Mouse (Mus musculus): Measurements from ENCODE around the gene Macrod1.

The Macrod1 gene

DNA sequence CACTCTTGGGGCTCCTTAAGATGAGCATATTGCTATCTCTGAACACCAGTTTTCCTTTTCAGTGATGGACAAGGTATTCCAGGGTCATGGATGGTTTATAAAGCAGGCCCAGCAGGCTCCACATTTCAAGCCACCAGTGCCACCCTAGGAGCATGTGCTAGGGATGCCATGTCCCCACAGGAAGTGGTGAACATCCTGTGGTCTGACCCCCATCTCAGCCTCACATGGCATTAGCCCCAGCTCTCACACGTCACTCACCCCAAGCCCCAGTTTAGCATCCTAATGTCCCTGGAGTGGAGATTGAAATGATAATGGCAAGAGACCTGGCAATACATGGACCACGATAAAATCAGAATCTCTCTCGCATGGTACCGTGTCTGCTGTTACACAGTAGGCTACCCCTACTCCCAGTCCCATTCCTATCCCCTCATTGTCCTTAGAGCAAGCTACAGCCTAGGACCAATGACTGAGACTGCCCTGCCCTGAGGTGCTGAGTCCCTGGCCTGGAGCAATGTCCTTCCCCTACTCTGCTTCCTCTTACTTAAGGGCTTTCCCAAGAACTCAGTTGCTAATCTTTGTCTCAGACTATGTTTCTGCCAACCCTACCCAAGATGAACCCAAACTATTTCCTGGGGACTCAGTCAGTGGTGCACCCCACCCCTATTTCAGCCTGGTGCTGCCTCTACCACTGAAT lies 59.6 kb downstream of the Macrod1 start:
- no peak for DNase-seq

DNA sequence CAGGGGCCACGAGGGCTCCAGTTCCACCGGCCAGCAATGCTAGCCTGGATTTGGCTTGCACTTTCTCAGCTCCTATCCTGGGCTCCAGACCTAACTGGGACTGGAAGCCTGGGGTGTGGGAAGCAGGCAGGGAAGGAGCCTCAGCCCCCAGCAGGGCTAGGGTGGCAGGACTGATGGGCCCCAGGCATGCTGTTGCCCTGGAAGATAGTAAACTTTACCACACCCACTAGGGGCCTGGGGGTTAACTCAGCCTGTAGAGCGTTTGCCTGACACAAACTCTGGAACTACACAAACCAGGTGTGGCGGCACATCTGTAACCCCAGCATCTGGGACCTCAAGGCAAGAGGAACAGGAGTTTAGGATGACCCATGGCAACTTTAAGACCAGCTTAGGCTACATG lies 60.5 kb downstream of the Macrod1 start:
- no peak for DNase-seq

DNA sequence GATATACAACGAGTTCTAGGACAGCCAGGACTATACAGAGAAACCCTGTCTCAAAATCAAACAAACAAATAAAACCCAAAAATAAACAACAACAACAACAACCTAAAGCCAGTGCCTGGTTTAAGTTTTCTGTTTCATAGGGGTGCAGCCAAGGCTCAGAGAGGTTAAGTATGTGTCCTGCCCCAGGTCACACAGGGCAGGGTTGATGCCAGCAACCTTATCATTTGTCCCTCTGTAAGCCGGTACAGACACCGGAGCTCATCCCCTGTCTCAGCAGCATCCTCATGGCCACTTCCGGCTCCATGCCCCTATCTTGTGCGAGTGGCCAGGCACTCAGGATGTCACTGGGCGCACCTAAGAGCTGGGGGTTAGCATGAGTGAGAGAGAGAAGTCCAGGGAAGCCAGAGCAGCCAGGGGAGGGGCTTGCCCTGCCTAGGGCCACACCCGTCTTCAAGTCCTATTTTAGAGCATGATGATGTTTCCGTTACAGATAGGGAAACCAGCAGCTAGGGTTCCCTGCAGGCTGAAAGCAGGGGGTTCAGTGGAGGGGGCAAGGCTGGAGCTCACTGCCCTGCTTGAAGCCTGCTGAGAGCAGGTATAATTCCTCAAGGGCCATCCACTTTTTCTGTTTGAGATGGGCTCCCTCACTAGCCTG lies 61.2 kb downstream of the Macrod1 start:
- DNase-seq, result no peak

GRCm38 (mm10) chr19:7121252-7121651 lies 64.6 kb downstream of the Macrod1 start:
- peak; percentile 64 to 76 for DNase-seq

DNA sequence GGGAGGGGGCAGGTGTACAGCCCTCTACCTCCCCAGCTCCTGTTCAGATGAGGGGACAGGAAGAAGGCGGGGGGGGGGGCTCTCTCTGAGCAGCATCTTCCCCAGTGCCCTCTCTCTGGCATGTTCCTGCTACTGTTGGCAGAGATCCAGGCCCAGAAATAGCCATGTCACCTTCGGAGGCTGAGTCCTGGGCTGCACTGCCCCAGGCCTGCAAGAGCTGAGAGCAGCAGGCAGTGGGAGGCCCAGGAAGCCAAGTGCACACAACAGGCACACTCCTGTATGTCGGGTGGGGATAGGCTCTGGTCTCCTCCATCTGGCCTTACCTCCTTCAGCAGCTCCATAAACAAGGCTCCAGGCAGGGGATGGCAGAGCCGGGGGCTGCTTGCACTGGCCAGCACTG lies 65.7 kb downstream of the Macrod1 start:
- DNase-seq, result peak; percentile 59 to 74

DNA sequence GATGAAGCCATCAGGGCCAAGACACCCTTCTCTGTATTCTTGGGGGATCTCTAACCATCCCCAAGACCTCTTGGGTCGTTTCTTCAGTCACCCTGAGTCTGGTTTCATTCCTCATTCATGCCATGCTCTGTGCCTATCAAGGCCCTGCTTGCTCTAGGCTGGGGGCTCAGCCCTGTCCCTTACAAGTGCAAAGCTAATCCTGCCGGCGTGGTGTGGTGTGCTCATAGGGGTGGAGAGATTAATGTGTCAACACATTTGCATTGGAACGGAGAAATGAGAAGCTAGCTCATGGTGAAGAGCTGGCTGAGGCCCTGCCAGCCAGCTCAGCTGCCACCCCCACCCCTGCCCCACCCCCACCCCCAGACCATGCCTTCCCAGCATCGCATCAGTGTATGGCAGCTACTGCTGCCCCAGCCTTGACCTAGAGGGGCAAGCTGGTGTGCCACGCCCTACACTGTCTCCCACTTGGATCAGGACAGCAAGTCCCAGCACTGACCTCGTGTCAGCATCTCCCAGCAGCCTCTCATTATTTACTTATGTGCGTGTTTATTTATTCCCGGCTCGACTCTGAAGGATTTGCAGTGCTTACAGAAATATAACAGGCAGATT lies 66.2 kb downstream of the Macrod1 start:
- no peak for DNase-seq

- no peak for DNase-seq
Measured at GRCm38 (mm10) chr19:7125526-7126156, 69.0 kb downstream of the Macrod1 start.

- DNase-seq, result no peak
Measured at GRCm38 (mm10) chr19:7126209-7126608, 69.6 kb downstream of the Macrod1 start.

DNA sequence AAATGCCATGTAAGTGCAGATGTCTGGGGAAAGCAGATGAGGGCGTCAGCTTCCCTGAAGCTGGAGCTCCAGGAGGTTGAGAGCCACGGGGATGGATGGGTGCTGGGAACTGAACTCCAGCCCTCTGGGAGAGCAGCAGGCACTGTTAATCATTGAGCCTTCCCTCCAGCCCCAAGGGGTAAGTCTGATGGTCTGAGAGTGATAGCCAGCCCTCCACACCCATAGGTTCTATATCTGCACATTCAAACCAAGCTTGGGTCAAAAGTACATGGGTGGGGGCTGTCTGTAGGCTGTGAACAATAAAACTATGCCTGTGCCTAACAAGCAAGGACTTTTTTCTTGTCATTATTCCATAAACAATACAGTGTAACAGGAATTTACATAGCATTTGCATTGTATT lies 70.3 kb downstream of the Macrod1 start:
- DNase-seq, result no peak

GRCm38 (mm10) chr19:7128551-7129475 lies 72.2 kb downstream of the Macrod1 start:
- no peak for DNase-seq

- no peak for DNase-seq
Measured at GRCm38 (mm10) chr19:7130317-7130716, 73.7 kb downstream of the Macrod1 start.

GRCm38 (mm10) chr19:7133436-7133835 lies 76.8 kb downstream of the Macrod1 start:
- no peak for DNase-seq

- peak; percentile 53 to 86 for DNase-seq
Measured at GRCm38 (mm10) chr19:7134631-7135091, 78.1 kb downstream of the Macrod1 start.

GRCm38 (mm10) chr19:7135525-7135924 lies 78.9 kb downstream of the Macrod1 start:
- peak; percentile 88 to 94 for DNase-seq

- DNase-seq, result peak; percentile 75 to 93
Measured at GRCm38 (mm10) chr19:7136016-7136415, 79.4 kb downstream of the Macrod1 start.

DNA sequence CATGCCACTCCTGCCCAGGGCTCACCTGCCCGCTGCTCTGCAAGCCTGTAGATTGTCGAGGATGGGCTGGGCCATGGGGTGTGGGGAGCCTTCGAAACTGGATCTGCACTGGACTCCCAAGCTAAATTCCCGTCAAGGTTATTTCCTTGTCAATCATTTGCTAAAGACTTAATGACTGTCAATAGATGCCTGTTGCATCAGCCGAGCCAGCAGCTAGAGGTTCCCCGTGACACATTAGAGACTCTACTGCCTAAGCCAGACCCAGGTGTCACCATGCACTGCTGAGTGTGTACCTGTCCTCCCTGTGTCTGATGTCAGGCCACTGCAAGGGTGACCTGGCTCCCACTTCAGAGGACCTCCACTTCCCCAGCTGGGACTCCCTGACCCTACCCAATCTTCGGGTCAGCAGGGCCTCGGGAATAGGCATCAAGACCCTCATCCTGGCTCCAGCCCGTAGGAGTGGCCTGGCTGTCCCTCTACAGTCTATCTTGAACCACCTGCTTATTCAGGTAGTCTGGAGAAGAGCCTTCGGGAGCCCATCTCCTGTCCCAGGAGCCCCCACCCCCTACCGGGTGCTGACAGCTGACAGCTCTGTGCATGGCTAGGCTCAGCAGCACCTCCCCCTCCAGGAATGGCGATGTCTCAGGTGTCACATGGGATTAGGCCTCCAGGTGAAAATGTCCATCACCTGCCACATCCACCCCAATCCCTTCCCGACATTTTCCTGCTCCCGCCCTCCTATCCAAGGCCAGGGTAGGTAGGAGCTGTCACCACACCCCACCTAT lies 80.3 kb downstream of the Macrod1 start:
- DNase-seq, result peak; percentile 64 to 87

DNA sequence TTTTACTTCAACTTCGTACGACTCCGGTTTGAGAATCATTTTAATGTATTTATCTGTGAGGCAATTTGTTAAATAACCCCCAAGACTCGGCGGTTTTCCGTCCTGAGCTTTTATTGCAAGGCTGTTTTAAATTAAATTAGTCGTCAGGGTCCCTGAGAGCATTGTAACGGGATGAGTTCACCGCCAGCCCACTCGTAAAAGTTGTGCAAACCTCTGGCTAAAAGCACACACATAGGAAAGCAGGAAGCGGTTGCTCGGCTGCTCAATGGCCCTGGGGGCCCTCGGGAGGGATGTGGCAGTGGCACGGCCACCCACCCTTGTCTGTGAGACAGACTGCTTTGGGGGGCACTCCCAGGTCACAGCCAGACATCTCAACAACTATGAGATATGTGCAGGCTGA lies 81.7 kb downstream of the Macrod1 start:
- no peak for DNase-seq

GRCm38 (mm10) chr19:7139321-7139720 lies 82.7 kb downstream of the Macrod1 start:
- peak in 1 of 2 experiments; percentile 60 for DNase-seq

GRCm38 (mm10) chr19:7140373-7140772 lies 83.8 kb downstream of the Macrod1 start:
- no peak for DNase-seq

DNA sequence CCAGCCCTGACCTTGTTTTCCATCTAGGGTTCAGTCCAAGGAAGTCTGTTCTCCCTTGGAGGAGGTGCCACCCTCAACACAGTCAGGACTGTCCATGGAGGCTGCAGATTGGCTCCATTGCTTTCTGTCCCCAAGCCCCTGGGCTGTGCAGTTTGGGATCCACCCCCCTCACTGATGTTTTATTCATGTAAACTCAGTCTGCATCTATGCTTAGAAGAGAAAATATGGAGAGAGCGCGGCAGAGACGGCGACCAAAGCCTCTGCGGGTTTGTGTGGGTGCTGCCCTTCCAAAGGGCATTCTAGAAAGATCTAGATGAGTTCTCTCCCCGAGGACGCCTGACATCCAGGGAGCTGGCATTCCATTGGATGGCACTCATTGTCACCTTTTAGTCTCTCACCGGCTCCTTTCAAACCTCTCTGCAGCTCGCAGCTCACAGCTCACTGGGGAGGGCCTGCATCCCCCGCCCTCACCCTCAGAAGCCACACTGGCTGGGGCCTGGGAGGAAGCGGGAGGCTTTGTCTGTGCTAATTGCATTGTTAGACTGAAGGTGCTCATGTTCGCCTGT lies 84.3 kb downstream of the Macrod1 start:
- peak in 1 of 2 experiments; percentile 75 for DNase-seq
